ENCODE assay signal across 8 mouse cellular contexts in genomic region chr13:70545261-70545660, GRCm38 (mm10).
A peak's percentile ranks its signal among the peaks of the same experiment; 100 is the strongest.
DNase-seq lines count a peak whose midpoint lies in the region; ATAC-seq and TF ChIP-seq lines count a peak whose summit lies in the region.

No protein-coding gene starts in this region.

- H3K9me3 ChIP-seq in ES-E14 (ENCODE audit: control insufficient read depth, insufficient read depth, low read depth, low read length), result no peaks in the 10 kb centered on the region
- H3K9me3 ChIP-seq in hindbrain, postnatal 0 days (ENCODE audit: low read length), result no peaks in the 10 kb centered on the region

- H3K9ac ChIP-seq in ES-E14 (ENCODE audit: insufficient read depth, low read depth, low read length, poor library complexity, severe bottlenecking), result no peak overlapping the region
- H3K9ac ChIP-seq in hindbrain, postnatal 0 days (replicated peaks; ENCODE audit: low read length), result no peak overlapping the region

- peak; percentile 1 to 7 for DNase-seq in adrenal gland, postnatal 36 days
- no peak for DNase-seq in adrenal gland, postnatal 4 days (ENCODE audit: low spot score in 2 of 2)
- DNase-seq in kidney, postnatal 14 days, result peak; percentile 4
- no peak for DNase-seq in kidney, adult 11 months
- DNase-seq in ES-E14 (ENCODE audit: low read depth, low spot score), result peak; percentile 25
- peak; percentile 76 for DNase-seq in hindbrain, postnatal 0 days (ENCODE audit: low spot score)
- DNase-seq in T-cell, adult 2 months (ENCODE audit: low spot score), result no peak
- no peak for DNase-seq in right cerebral cortex, postnatal 4 days

- no peak; the same call in 1 of the 2 replicates for ATAC-seq in hindbrain, postnatal 0 days

- H3K4me1 ChIP-seq in ES-E14 (ENCODE audit: control insufficient read depth in 2 of 2, insufficient read depth in 2 of 2, low read length in 2 of 2, poor library complexity in 1 of 2), result no peaks in the 10 kb centered on the region
- H3K4me1 ChIP-seq in hindbrain, postnatal 0 days (ENCODE audit: insufficient read depth, low read length), result no peaks in the 10 kb centered on the region

- peak; percentile 76 for TF ChIP-seq CTCF in hindbrain, postnatal 0 days (IDR thresholded peaks at IDR 0.05; ENCODE audit: low read depth)

- no peak overlapping the region for H3K27ac ChIP-seq in ES-E14 (ENCODE audit: insufficient read depth, low read depth, low read length, poor library complexity, severe bottlenecking)
- H3K27ac ChIP-seq in hindbrain, postnatal 0 days, result no peak overlapping the region

- no peaks in the 10 kb centered on the region for H3K36me3 ChIP-seq in ES-E14 (ENCODE audit: control insufficient read depth, insufficient read depth, low read length, poor library complexity, severe bottlenecking)
- no peaks in the 10 kb centered on the region for H3K36me3 ChIP-seq in hindbrain, postnatal 0 days (ENCODE audit: insufficient read depth, low read length)

- in situ Hi-C loops in ES-E14 (cut with MboI; ENCODE audit: low sequenced_read_pairs in 2 of 2, unreplicated experiment in 2 of 2), result no loop called here

- H3K4me3 ChIP-seq in ES-E14 (ENCODE audit: insufficient read depth in 1 of 2, low read depth in 1 of 2, low read length in 2 of 2, poor library complexity in 1 of 2, severe bottlenecking in 1 of 2), result no peak overlapping the region
- H3K4me3 ChIP-seq in hindbrain, postnatal 0 days (ENCODE audit: low read length), result no peak overlapping the region

- H3K27me3 ChIP-seq in hindbrain, postnatal 0 days (ENCODE audit: insufficient read depth, low read length), result no peaks in the 10 kb centered on the region

- 0% methylated on average over 1 of the region's 1 CpGs for WGBS in hindbrain, postnatal 0 days

- H3K4me2 ChIP-seq in hindbrain, postnatal 0 days (ENCODE audit: low read depth, low read length), result no peak overlapping the region

TF ChIP-seq in ES-E14, 5 proteins besides CTCF, POLR2A, EP300 and RAD21:
- no peak for TF ChIP-seq HCFC1 (IDR thresholded peaks at IDR 0.05; ENCODE audit: borderline replicate concordance, insufficient read depth, low read length)
- TF ChIP-seq ZNF384 (IDR thresholded peaks at IDR 0.05; ENCODE audit: low read depth, low read length), result no peak
- TF ChIP-seq MAFK (IDR thresholded peaks at IDR 0.05; ENCODE audit: insufficient read depth, low read depth, low read length), result no peak
- TF ChIP-seq ZC3H11A (IDR thresholded peaks at IDR 0.05; ENCODE audit: borderline replicate concordance, low read depth, low read length), result peak; percentile 7; the same call in 1 of the 2 replicates
- TF ChIP-seq CHD2 (IDR thresholded peaks at IDR 0.05; ENCODE audit: low read depth, low read length), result no peak

Comparison
In these comparisons a context has a peak if more than half of its experiments do, and no peak if none do; other contexts are left out.
1. DNase-seq: peak in adrenal gland, postnatal 36 days (2 of 2), kidney, postnatal 14 days (single experiment), ES-E14 (single experiment) and hindbrain, postnatal 0 days (single experiment); none in adrenal gland, postnatal 4 days (0 of 2), kidney, adult 11 months (single experiment), T-cell, adult 2 months (single experiment) and right cerebral cortex, postnatal 4 days (single experiment).